Mouse (Mus musculus): ENCODE measurements around the gene Fam183b. TPM values are rescaled to one million over a fixed set of nuclear protein-coding genes. Genes with fewer than 3 reads are reported as not detected.
"Not testable (repeated sequence)": the region's sequence is repeated elsewhere in the genome, so short reads cannot be mapped to it uniquely, and the experiment has no call there.

Gene Fam183b
- 2.6 and 3.1 TPM in 2 replicates for total RNA-seq (2014; rRNA removed)
- polyA plus RNA-seq (2015; fragmentation: Nextera tagmentation; extraction: Ambion mirVana): 17.3 and 17.7 TPM in 2 replicates

- ATAC-seq (ENCODE audit: low FRiP score) (peak; percentile 71), DNase-seq (ENCODE audit: low spot score) (peak; percentile 73)
- Histone ChIP-seq H3K4me1 (ENCODE audit: insufficient read depth, low read length) (peaks cover 4% of the 10 kb centered on the region; the same call in 1 of the 2 replicates), H3K36me3 (ENCODE audit: insufficient read depth, low read length) (no peaks in the 10 kb centered on the region), H3K4me2 (ENCODE audit: low read depth, low read length, poor library complexity, severe bottlenecking) (peak within 1 kb of the TSS; percentile 36), H3K27ac (ENCODE audit: low read depth, low read length) (no peak within 1 kb of the TSS), H3K9me3 (ENCODE audit: low read length) (no peaks in the 10 kb centered on the region), H3K4me3 (ENCODE audit: low read depth, low read length) (no peak within 1 kb of the TSS), H3K27me3 (ENCODE audit: insufficient read depth, low read length) (no peaks in the 10 kb centered on the region), H3K9ac (replicated peaks; ENCODE audit: low read length, poor library complexity, severe bottlenecking) (0 out of 2 replicates have a peak within 1 kb of the TSS, but pooled peaks have one; percentile 19)
- no peak for TF ChIP-seq CTCF (IDR thresholded peaks at IDR 0.05)
- WGBS: 23% methylated on average over 14 of the region's 14 CpGs
These were observed at the start of gene Fam183b for GRCm38 (mm10) chr11:58801558-58802228. Fam183b (minus strand) TSS chr11:58801960.

GRCm38 (mm10) chr11:58849731-58850130 lies 48.0 kb upstream of the Fam183b start:
- no peak overlapping the region for H3K4me3 ChIP-seq (ENCODE audit: low read depth, low read length)
- peaks cover 10% of the 10 kb centered on the region; the same call in 1 of the 2 replicates for H3K4me1 ChIP-seq (ENCODE audit: insufficient read depth, low read length)
- no peaks in the 10 kb centered on the region for H3K27me3 ChIP-seq (ENCODE audit: insufficient read depth, low read length)
- ATAC-seq (ENCODE audit: low FRiP score) (no peak), DNase-seq (ENCODE audit: low spot score) (no peak)
- WGBS: 79% methylated on average over 2 of the region's 2 CpGs
- peaks cover 15% of the 10 kb centered on the region for H3K36me3 ChIP-seq (ENCODE audit: insufficient read depth, low read length)
- H3K9me3 ChIP-seq (ENCODE audit: low read length): no peaks in the 10 kb centered on the region
- no peak for TF ChIP-seq CTCF (IDR thresholded peaks at IDR 0.05)
- H3K9ac ChIP-seq (replicated peaks; ENCODE audit: low read length, poor library complexity, severe bottlenecking): no peak overlapping the region
- H3K4me2 ChIP-seq (ENCODE audit: low read depth, low read length, poor library complexity, severe bottlenecking): no peak overlapping the region
- H3K27ac ChIP-seq (ENCODE audit: low read depth, low read length): no peak overlapping the region

GRCm38 (mm10) chr11:58847636-58848035 lies 45.9 kb upstream of the Fam183b start:
- DNase-seq (ENCODE audit: low spot score) (no peak), ATAC-seq (ENCODE audit: low FRiP score) (peak; percentile 33; the same call in 1 of the 2 replicates)
- peak overlapping the region; percentile 93 for H3K9ac ChIP-seq (replicated peaks; ENCODE audit: low read length, poor library complexity, severe bottlenecking)
- H3K36me3 ChIP-seq (ENCODE audit: insufficient read depth, low read length): peaks cover 11% of the 10 kb centered on the region
- H3K4me3 ChIP-seq (ENCODE audit: low read depth, low read length): peak overlapping the region; percentile 81
- H3K4me2 ChIP-seq (ENCODE audit: low read depth, low read length, poor library complexity, severe bottlenecking): peak overlapping the region; percentile 83
- peaks cover 10% of the 10 kb centered on the region; the same call in 1 of the 2 replicates for H3K4me1 ChIP-seq (ENCODE audit: insufficient read depth, low read length)
- H3K27ac ChIP-seq (ENCODE audit: low read depth, low read length): peak overlapping the region; percentile 90
- 43% methylated on average over 9 of the region's 9 CpGs for WGBS
- H3K9me3 ChIP-seq (ENCODE audit: low read length): no peaks in the 10 kb centered on the region
- no peak for TF ChIP-seq CTCF (IDR thresholded peaks at IDR 0.05)
- no peaks in the 10 kb centered on the region for H3K27me3 ChIP-seq (ENCODE audit: insufficient read depth, low read length)

GRCm38 (mm10) chr11:58846919-58847461 lies 45.2 kb upstream of the Fam183b start, which contains the start of gene Gm12258:
Gm12258 (plus strand) TSS chr11:58847158.
- WGBS: under 1% methylated on average over 24 of the region's 24 CpGs
- H3K36me3 ChIP-seq (ENCODE audit: insufficient read depth, low read length): peaks cover 11% of the 10 kb centered on the region
- H3K27me3 ChIP-seq (ENCODE audit: insufficient read depth, low read length): no peaks in the 10 kb centered on the region
- DNase-seq (ENCODE audit: low spot score) (peak; percentile 99), ATAC-seq (ENCODE audit: low FRiP score) (peak; percentile 100)
- H3K4me3 ChIP-seq (ENCODE audit: low read depth, low read length): peak within 1 kb of the TSS; percentile 81
- H3K27ac ChIP-seq (ENCODE audit: low read depth, low read length): peak within 1 kb of the TSS; percentile 90
- H3K9ac ChIP-seq (replicated peaks; ENCODE audit: low read length, poor library complexity, severe bottlenecking): peak within 1 kb of the TSS; percentile 93
- peak within 1 kb of the TSS; percentile 83 for H3K4me2 ChIP-seq (ENCODE audit: low read depth, low read length, poor library complexity, severe bottlenecking)
- no peaks in the 10 kb centered on the region for H3K9me3 ChIP-seq (ENCODE audit: low read length)
- peaks cover 10% of the 10 kb centered on the region; the same call in 1 of the 2 replicates for H3K4me1 ChIP-seq (ENCODE audit: insufficient read depth, low read length)
- TF ChIP-seq CTCF (IDR thresholded peaks at IDR 0.05): no peak

GRCm38 (mm10) chr11:58838951-58839350 lies 37.2 kb upstream of the Fam183b start, which contains the start of gene Olfr311:
Olfr311 (plus strand) TSS chr11:58839251.
- not testable (repeated sequence) for H3K4me3 ChIP-seq (ENCODE audit: low read depth, low read length); H3K27ac ChIP-seq (ENCODE audit: low read depth, low read length); H3K36me3 ChIP-seq (ENCODE audit: insufficient read depth, low read length); H3K4me1 ChIP-seq (ENCODE audit: insufficient read depth, low read length); H3K9ac ChIP-seq (replicated peaks; ENCODE audit: low read length, poor library complexity, severe bottlenecking); ATAC-seq (ENCODE audit: low FRiP score); H3K4me2 ChIP-seq (ENCODE audit: low read depth, low read length, poor library complexity, severe bottlenecking); H3K9me3 ChIP-seq (ENCODE audit: low read length); H3K27me3 ChIP-seq (ENCODE audit: insufficient read depth, low read length); DNase-seq (ENCODE audit: low spot score)

GRCm38 (mm10) chr11:58832541-58832940 lies 30.8 kb upstream of the Fam183b start:
- H3K4me3 ChIP-seq (ENCODE audit: low read depth, low read length); ATAC-seq (ENCODE audit: low FRiP score); H3K9ac ChIP-seq (replicated peaks; ENCODE audit: low read length, poor library complexity, severe bottlenecking); DNase-seq (ENCODE audit: low spot score); H3K9me3 ChIP-seq (ENCODE audit: low read length); H3K4me2 ChIP-seq (ENCODE audit: low read depth, low read length, poor library complexity, severe bottlenecking); H3K27ac ChIP-seq (ENCODE audit: low read depth, low read length); H3K36me3 ChIP-seq (ENCODE audit: insufficient read depth, low read length); H3K4me1 ChIP-seq (ENCODE audit: insufficient read depth, low read length); H3K27me3 ChIP-seq (ENCODE audit: insufficient read depth, low read length): not testable (repeated sequence)
- whole genome bisulfite sequencing: 76% methylated on average over 2 of the region's 3 CpGs

Measured in midbrain, postnatal 0 days (tissue).